Mouse (Mus musculus) megakaryocyte progenitor cell, adult 5-6 weeks (primary cell): ENCODE measurements at regions not wholly inside any gene's neighbourhood (a gene's known extent, or its start where the extent isn't known, plus 50 kb on each side); places are given as distances from the start of the nearest gene placed in this dataset.

ENCODE experiments used
- ATAC-seq: replicated peaks from 2 replicates; pipeline ENCODE4 v1.8.0; 2016; ENCODE audit warnings: mild to moderate bottlenecking, moderate TSS enrichment, inconsistent platforms; ENCODE audit not compliant: poor library complexity

DNA sequence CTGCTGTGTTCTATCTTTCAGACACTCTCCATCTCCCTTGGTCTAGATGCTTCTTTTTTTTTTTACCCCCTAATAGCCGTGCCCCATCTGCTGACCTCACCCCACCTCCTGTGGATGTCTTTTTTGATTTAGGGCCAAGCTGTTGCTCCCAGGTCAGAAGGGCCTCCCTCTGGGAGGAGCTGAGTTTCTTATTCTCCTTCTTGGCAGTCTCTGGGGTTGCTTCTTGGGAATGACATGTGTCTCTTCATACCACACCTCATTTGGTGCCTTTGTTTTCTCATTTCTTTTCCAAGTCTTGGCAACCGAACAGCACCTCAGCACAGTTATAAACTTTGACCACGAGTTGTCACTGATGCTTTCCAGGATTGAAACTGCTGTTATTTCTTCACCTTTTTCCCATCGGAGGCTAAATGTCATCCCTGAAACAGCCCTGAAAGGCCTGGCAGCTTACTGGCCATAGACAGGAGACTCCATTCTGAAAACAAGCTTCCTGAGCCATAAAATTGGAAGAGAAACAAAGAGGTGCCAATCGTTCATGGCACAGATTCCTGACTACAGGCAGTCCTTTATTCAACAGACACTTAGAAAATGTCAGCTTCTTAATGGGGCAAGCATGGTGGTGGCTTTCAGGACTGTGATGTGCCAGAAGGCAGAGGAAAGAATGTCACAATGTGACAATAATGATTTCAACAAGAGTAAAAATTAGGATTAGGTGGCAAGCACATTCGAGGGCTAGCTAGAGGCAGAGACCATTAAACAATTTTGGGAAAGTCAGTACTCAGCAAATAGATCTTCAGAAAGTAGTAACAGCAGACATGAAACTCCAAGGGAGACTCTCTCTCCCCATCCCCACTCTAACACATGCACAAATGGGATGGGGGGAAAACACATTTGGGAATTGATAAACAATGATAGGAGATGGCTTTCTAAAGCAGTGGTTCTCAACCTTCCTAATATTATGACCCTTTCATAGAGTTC, 197.1 kb upstream of the Arrdc4 start:
- no peak for ATAC-seq

GRCm38 (mm10) chr7:68930627-68931334, 181.7 kb upstream of the Arrdc4 start:
- ATAC-seq = no peak

DNA sequence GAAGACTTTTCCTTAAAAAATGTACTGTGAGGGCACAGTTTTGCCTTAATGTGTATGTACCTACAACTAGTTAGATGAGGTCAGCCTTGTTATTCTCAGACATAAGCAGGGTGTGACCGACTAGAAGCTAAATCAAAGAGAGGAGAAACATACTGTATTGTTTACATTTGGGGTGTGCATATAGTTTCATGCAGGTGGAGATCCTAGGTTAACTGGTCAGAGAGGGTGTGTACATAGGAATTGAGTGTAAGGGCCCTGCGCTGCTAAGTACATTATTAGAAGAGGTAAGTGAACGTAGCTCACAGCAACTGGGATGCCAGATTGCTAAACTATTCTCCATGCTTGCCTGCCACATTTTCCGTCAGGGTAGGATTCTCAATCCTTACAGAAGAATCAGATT, 180.6 kb upstream of the Arrdc4 start:
- no peak for ATAC-seq

DNA sequence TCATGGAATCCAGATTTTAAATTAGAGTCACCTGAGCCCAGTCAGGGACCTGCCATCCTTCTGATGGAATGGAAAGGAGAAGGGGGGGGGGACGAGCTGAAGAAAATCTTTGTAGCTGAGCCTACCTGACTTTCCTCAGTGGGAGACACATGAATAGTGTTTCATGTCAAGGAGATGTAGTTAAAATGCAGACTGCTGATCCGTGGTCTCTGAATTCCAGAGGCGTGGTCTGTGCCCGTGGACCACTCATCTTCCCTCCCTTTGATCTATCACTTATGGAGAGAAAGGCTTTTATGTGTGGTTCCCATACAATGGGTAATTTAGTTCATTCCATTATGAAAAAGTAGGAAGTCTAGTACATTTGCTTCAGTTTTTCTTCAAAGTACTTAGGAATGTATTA, 176.6 kb upstream of the Arrdc4 start:
- ATAC-seq = no peak

- ATAC-seq = no peak
Measured at GRCm38 (mm10) chr7:68918632-68919435, 169.8 kb upstream of the Arrdc4 start.

- ATAC-seq = no peak
Measured at GRCm38 (mm10) chr7:68917876-68918200, 168.8 kb upstream of the Arrdc4 start.

DNA sequence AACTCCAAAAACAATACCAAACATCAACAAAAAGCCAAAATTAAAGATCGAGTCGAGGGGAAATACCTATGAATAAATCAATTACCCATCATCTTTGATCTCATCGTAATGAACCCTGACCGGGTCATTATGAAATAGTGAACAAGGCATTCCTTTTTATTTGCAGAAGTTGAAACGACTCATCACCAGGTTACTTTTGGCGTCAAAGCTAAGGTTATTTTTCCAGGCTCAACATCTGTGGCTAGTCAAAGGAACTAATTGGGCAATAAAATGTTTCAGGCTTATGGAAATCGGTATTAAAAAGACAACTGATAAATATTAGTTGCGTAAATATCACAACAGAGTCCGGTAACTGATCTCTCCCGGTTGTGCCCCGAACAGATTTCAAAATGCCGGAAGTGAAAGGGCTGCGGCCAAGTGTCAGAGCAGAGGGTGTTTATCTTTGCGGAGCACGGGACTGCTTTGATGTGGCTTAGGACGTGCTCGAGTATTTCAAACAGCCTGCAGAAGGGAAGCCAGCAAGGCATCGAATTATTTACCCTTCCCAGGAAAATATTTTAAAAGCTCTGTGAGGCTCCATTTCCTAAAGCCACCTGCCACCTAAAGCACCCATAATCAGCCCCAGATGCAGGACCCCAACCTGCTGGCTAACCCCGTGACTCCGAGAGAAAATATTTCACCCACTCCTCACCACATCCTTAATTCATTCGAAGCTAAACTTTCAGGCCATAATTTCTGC, 168.3 kb upstream of the Arrdc4 start:
- ATAC-seq = peak; percentile 95

DNA sequence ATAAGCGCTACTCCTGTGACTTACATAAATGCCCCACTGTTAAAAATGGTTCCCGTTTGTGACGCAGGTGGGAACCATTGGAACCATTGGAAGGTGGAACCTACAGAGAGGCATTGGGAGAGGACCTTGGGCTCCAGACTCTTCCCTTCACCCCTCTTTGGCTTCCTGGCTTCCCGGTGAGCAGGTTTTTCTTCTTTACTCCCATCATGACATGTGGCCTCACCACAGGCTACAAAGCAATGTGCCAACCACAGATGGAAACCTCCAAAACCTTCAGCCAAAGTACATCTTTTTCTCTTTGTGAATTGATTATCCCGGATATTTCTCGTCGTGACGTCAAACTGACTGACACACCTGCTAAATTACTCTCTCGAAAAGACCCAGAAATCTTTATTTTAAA, 166.9 kb upstream of the Arrdc4 start:
- ATAC-seq = no peak

GRCm38 (mm10) chr7:68914344-68914743, 165.3 kb upstream of the Arrdc4 start:
- ATAC-seq = no peak

DNA sequence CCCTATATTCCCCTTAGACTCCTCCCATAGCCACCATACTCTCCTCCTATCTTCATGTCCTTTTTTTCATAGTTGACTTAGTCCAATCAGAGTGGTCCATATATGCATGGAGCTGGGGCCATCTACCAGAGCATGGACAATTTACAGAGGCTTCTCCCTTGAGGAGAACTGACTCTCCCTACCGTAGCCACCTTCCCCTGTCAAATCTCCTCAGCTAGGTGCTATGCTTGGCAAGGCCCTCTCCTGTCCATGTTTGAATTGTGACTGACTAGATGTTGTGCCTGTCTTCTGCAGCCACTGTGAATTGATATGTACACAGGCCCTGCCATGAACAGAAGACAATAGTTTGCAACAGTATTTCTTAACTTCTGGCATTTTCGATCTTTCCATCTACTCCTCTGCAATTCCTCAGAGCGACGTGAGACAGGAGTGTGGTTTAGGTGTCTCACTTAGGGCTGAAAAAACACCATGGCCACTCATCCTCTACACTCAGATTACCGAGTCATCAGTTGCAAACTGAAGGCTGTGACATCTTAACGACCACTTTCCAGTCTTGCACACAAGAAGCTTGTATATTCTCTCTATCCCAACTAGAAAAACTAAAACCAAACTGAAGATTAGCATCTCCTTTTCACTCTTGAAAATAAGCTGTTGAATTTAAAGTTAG, 163.1 kb upstream of the Arrdc4 start:
- no peak for ATAC-seq

DNA sequence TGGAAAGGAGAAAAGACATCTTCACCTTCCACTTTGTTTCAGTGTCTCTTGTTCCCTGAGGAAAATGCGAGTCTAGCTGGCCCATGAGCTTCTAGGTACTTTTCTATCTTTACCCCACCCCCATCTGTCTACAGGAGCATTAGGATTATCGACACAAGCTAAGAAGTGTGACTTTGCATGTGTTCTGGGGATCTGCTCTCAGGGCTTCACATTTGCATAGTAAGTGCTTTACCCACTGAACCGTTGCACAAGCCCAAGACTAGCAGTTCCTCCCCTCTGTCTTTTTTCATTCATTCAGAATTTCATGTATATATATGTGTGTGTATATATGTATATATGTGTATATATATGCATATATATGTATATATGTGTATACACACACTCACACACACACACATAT, 162.5 kb upstream of the Arrdc4 start:
- no peak for ATAC-seq

- ATAC-seq = no peak
Measured at GRCm38 (mm10) chr7:68909694-68910093, 160.7 kb upstream of the Arrdc4 start.

DNA sequence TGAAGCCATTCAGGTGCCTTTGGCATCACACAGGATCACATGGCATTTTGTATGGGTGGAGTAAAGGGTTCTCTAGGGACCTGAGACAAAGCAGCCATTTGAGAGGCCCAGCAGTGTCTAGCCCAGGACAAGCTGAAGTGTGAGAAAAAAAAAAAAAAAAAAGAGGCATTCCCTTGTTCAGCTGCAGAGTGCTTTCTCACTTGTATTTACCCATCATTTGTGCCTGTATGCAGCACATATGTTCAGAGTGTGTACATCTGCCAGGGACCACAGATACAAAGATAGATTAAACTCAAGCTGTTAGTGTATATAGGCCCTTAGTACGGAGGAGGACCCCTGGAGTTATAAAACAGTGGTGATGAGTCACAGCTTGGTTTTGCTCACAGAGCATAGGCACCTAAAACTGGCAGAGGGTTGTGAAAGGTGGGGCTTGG, 159.4 kb upstream of the Arrdc4 start:
- ATAC-seq = no peak

DNA sequence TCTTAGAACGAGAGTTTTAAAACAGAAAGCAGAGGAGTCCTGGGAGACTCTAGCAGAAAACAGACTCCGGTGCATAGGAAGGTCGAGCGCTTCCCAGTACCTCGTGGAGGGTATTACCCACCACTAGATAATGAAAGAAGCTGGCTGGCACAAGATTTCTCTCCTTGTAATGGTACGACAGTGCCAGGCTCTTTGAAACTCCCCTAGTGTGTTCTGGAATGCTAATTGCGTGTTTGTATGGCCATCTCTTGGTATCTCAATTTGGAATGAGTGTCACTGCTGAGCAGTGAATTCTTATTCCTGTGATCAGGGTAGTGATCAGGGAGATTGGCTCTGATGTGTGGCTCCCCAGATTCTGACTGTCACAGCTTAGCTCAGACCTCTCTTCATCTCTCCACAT, 158.8 kb upstream of the Arrdc4 start:
- no peak for ATAC-seq

- no peak for ATAC-seq
Measured at GRCm38 (mm10) chr7:68906771-68907395, 157.8 kb upstream of the Arrdc4 start.

DNA sequence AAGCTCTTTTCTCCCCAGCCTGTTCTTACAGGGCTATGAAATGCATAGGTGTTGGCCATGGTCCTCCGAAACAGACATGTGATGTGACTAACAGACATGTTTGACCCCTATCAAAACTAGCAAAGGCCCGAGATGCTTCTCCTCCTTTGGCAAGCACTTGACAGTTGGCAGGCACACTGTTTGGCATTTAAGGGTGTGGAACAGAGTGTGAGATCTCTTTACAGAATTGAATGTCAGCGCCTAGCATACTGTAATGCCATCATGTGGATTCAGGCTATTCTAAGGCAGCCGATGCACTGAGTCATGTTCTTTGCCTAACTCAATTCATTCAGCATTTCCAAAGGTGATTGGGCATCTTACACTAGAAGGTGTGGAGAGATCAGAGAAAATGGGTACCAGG, 156.8 kb upstream of the Arrdc4 start:
- no peak for ATAC-seq

- no peak for ATAC-seq
Measured at GRCm38 (mm10) chr7:68886173-68886572, 137.1 kb upstream of the Arrdc4 start.

DNA sequence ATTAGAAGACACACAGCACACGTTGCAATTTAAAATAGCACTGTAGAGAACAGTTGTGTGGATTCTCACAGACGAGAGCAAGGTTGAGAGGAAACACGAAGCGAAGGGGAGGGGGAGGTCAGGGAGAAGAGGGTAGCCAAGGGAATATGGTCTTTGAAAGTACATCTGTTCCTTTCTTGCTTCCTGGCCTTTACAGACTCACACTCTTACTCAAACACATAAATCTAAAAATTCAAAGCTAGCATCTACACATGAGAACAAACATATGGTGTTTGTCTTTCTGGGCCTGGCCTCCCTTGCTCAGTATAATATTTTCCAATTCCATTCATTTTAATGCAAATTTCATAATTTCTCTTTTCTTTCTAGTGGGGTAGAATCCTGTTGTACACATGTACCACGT, 124.0 kb upstream of the Arrdc4 start:
- ATAC-seq = no peak

GRCm38 (mm10) chr7:68864322-68865031, 115.4 kb upstream of the Arrdc4 start:
- no peak for ATAC-seq
